Mouse (Mus musculus) layer of hippocampus, postnatal 14 days (tissue): ENCODE measurements at regions not wholly inside any gene's neighbourhood (a gene's known extent, or its start where the extent isn't known, plus 50 kb on each side); places are given as distances from the start of the nearest gene placed in this dataset.

Experiments
- DNase-seq, 2 experiments: peaks; one replicate each; pipeline ENCODE4 v3.0.0; 2021 to 2022; ENCODE audit warnings: low spot score in 2 of 2, mixed read lengths in 1 of 2

- DNase-seq, result no peak
These were observed 60.3 kb downstream of the 4930544G11Rik start for GRCm38 (mm10) chr6:66012675-66013074.

DNA sequence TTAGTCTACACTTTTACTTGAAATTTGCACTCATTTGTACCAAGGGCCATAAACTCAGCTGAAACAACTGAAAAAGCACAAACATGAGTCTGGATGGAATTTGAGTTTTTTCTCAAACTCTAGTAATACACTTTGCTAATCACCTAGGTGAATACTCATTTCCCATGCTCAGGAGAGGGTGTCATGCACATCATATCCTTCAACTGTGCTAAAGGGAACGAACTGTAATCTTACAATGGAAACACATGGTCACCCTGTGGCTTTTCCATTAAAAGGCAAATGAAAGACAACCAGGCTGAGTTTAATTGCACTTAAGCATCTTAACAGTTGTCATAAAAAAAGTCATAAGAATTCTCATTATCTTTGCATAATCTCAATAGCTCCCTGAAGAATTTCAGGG lies 71.1 kb downstream of the 4930544G11Rik start:
- DNase-seq, result no peak

- DNase-seq, result peak in 1 of 2 experiments; percentile 24
These were observed 84.4 kb downstream of the 4930544G11Rik start for GRCm38 (mm10) chr6:66036789-66037188.

DNA sequence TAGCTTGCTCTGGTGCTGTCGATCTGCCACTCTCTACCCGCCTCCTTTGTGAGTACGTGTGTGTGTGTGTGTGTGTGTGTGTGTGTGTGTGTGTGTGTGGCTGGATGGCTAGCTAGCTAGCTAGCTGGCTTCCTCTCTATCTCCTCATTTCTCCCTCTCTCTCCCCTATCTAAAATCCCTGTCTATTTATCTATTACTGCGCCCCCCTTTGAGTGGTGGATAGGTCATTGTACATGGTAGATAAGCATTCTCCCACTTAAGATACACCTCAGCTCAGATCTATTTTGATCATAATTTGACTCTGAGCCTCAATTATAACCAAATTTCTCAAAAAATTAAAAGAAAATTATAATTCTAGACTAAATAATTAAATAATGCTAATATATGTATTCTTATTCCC lies 99.4 kb downstream of the 4930544G11Rik start:
- DNase-seq, result no peak

GRCm38 (mm10) chr6:66052386-66052785 lies 100.0 kb downstream of the 4930544G11Rik start:
- DNase-seq, result no peak

DNA sequence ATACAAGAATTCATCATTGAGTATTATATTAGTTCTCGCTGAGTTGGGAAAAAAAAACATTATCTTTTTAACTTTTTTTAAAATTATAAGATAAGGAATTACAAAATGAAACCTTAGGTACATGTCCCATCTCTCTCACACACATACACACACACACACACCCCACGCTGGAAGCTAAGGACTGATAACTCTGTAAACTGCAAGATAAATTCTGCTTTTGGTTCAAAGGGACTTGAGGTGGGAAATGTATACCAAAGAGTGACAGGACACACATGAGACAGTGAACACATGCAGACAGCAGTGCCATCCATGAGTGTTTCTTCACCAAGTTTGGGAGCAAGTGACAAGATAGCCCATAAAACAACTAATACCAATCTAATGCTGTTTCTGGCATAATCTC lies 100.8 kb downstream of the 4930544G11Rik start:
- no peak for DNase-seq

- DNase-seq, result no peak
These were observed 116.5 kb downstream of the 4930544G11Rik start for GRCm38 (mm10) chr6:66068874-66069273.

DNA sequence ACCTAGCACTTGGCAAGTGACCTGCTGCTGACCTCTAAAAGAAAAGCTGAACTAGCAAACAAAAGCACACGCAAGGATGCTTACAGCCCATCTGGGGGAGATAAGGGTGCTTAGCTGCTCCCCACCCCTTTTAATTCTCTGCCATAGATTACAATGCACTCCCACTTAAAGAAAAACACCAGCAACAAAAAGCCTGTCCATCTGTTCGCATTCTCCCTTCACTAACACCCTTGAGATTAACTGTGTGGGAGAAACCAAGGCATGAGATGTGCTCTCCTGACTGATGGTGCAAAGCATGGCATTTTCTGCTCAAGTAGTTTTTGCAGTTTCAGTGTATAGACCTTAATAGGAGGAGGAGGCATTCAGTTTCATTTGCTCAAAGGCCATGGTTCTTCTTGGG lies 125.0 kb downstream of the 4930544G11Rik start:
- DNase-seq, result no peak

GRCm38 (mm10) chr6:66078769-66079168 lies 126.4 kb downstream of the 4930544G11Rik start:
- no peak for DNase-seq

- DNase-seq, result peak in 1 of 2 experiments; percentile 41
These were observed 149.2 kb downstream of the 4930544G11Rik start for GRCm38 (mm10) chr6:66101555-66102071.

DNA sequence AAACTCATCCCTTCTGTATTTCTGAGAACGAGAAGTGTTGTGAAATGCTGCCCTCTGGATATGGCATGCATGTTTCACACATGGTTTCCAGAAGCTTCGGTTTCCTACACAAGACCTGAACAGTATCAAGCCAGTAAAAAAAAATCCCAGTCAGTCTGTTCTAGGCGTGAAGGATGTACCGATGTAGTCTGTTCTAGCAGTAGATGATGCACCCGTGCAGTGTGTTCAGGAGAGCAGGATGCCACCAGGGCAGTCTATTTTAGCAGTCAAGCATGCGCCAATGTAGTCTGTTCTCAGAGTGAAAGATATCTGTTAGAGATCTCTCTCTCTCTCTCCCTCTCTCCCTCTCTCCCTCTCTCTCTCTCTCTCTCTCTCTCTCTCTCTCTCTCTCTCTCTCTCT lies 162.0 kb downstream of the 4930544G11Rik start:
- DNase-seq, result peak in 1 of 2 experiments; percentile 26

GRCm38 (mm10) chr6:66121479-66122183 lies 169.2 kb downstream of the 4930544G11Rik start:
- no peak for DNase-seq

DNA sequence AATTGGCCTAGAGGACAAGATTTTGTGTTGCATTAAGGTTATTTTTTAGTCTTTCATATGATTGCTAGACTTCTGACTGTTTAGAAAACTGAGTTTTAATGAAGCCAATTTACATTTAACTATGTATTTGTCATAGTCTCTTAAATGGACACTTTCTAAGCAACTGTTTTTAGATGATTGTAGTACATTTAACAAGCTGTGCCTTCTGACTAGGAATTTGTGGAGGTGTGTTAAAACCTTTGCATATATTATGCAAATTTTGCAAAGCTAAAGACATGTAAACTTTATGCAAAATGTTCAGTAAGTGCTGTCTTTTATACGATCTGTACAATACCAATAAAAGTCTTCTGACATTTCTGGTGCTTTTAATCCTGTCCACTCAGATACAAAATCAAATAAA lies 171.9 kb downstream of the 4930544G11Rik start:
- DNase-seq, result no peak

GRCm38 (mm10) chr6:66151786-66152185 lies 199.4 kb downstream of the 4930544G11Rik start:
- DNase-seq, result no peak

DNA sequence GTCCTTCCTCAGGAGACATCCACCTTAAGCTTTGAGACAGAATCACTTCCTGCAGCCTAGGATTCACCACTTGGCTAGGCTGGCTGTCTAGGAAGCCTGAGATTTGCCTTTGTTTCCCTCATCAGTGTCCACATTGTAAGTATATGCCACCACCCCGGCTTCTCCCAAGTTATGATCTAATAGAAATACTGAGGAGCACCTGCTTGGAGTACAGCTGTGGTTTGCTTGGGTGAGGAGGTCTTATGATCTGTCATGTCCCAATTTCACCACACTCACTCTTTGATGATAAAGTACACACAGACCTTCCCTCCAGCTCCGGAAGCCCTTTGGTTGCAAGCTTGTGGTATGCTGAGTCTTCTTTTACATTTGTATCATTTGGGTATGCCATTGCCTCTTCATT lies 202.4 kb downstream of the 4930544G11Rik start:
- no peak for DNase-seq

GRCm38 (mm10) chr6:66160805-66161204 lies 208.4 kb downstream of the 4930544G11Rik start:
- no peak for DNase-seq

GRCm38 (mm10) chr6:66168913-66169312 lies 216.5 kb downstream of the 4930544G11Rik start:
- no peak for DNase-seq

- peak; percentile 6 to 64 for DNase-seq
These were observed 245.6 kb downstream of the 4930544G11Rik start for GRCm38 (mm10) chr6:66197990-66198389.

GRCm38 (mm10) chr6:66200136-66200790 lies 247.9 kb downstream of the 4930544G11Rik start:
- no peak for DNase-seq

- DNase-seq, result no peak
These were observed 254.0 kb downstream of the 4930544G11Rik start for GRCm38 (mm10) chr6:66206197-66206925.

GRCm38 (mm10) chr6:66217543-66217942 lies 265.1 kb downstream of the 4930544G11Rik start:
- DNase-seq, result no peak
